ENCODE assay signal across 28 mouse cellular contexts in the genomic region with DNA sequence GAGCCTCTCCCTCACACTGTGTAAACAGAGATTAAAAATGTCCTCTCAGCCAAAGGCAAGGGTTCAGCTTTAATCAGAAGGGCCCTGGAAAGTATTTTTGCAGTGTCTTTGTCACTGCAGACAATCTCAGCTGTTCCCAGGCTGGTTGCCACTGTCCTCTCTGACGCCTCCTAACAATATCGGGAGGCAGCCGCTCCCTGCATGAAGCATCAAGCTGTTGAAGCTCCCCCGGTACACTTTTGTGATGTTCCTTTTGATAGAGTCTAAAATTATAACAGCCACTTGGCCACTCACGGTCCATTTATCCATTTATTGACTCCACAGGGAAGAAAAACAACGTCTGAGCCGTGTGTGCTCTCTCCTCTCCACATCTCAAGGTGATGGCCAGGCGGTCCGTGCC.
DNase-seq lines count a peak whose midpoint lies in the region; ATAC-seq and TF ChIP-seq lines count a peak whose summit lies in the region.
"Had no signal": no experiment of that assay in that cellular context is flagged by ENCODE, and none has a peak within 500 bp of the region (broad histone marks: within the 10 kb centered on the region; RNA-seq: fewer than 3 reads in every experiment).

No protein-coding gene starts in this region.

- peak overlapping the region; percentile 24; the same call in 1 of the 2 replicates for H3K9ac ChIP-seq in hindbrain, embryonic 13.5 days
- no peak overlapping the region for H3K9ac ChIP-seq in hindbrain, embryonic 14.5 days
- no peak overlapping the region for H3K9ac ChIP-seq in stomach, embryonic 14.5 days (replicated peaks; ENCODE audit: low read depth, low read length)
- H3K9ac ChIP-seq in stomach, postnatal 0 days (ENCODE audit: low read length) = no peak overlapping the region
- H3K9ac ChIP-seq in midbrain, embryonic 13.5 days (replicated peaks) = no peak overlapping the region
- H3K9ac ChIP-seq: forebrain, embryonic 15.5 days; hindbrain, embryonic 15.5 days; intestine, embryonic 15.5 days; limb, embryonic 12.5 days; liver, embryonic 15.5 days; lung, embryonic 15.5 days had no signal

- no peaks in the 10 kb centered on the region for H3K9me3 ChIP-seq in hindbrain, embryonic 13.5 days
- H3K9me3 ChIP-seq in hindbrain, embryonic 14.5 days (ENCODE audit: control insufficient read depth, low read length) = no peaks in the 10 kb centered on the region
- peaks cover 3% of the 10 kb centered on the region; the same call in 1 of the 2 replicates for H3K9me3 ChIP-seq in stomach, embryonic 14.5 days (ENCODE audit: control insufficient read depth, low read depth, low read length)
- H3K9me3 ChIP-seq in stomach, postnatal 0 days (ENCODE audit: control insufficient read depth, low read length) = no peaks in the 10 kb centered on the region
- no peaks in the 10 kb centered on the region for H3K9me3 ChIP-seq in midbrain, embryonic 13.5 days
- H3K9me3 ChIP-seq: forebrain, embryonic 15.5 days; hindbrain, embryonic 15.5 days; intestine, embryonic 15.5 days; liver, embryonic 15.5 days; lung, embryonic 15.5 days had no signal

- H3K4me2 ChIP-seq in hindbrain, embryonic 13.5 days = no peak overlapping the region
- no peak overlapping the region for H3K4me2 ChIP-seq in hindbrain, embryonic 14.5 days (replicated peaks)
- H3K4me2 ChIP-seq in stomach, embryonic 14.5 days (replicated peaks; ENCODE audit: low read depth, low read length) = no peak overlapping the region
- no peak overlapping the region for H3K4me2 ChIP-seq in stomach, postnatal 0 days (replicated peaks; ENCODE audit: low read depth)
- H3K4me2 ChIP-seq in midbrain, embryonic 13.5 days (replicated peaks) = no peak overlapping the region
- H3K4me2 ChIP-seq: forebrain, embryonic 15.5 days; hindbrain, embryonic 15.5 days; intestine, embryonic 15.5 days; limb, embryonic 12.5 days; liver, embryonic 15.5 days; lung, embryonic 15.5 days had no signal

- H3K27ac ChIP-seq in hindbrain, embryonic 13.5 days = peak overlapping the region; percentile 55
- H3K27ac ChIP-seq in hindbrain, embryonic 14.5 days = no peak overlapping the region
- H3K27ac ChIP-seq in stomach, embryonic 14.5 days (ENCODE audit: low read length) = no peak overlapping the region
- H3K27ac ChIP-seq in stomach, postnatal 0 days (replicated peaks) = no peak overlapping the region
- peak overlapping the region; percentile 32 for H3K27ac ChIP-seq in midbrain, embryonic 13.5 days
- H3K27ac ChIP-seq: forebrain, embryonic 15.5 days; gastrocnemius, adult 2 months; hindbrain, embryonic 15.5 days; intestine, embryonic 15.5 days; limb, embryonic 12.5 days; liver, embryonic 15.5 days; lung, embryonic 15.5 days had no signal

- H3K27me3 ChIP-seq in hindbrain, embryonic 13.5 days = no peaks in the 10 kb centered on the region
- no peaks in the 10 kb centered on the region for H3K27me3 ChIP-seq in hindbrain, embryonic 14.5 days (ENCODE audit: control insufficient read depth, insufficient read depth, low read length)
- H3K27me3 ChIP-seq in stomach, embryonic 14.5 days (ENCODE audit: control insufficient read depth, insufficient read depth, low read length) = no peaks in the 10 kb centered on the region
- no peaks in the 10 kb centered on the region for H3K27me3 ChIP-seq in stomach, postnatal 0 days (ENCODE audit: control insufficient read depth, insufficient read depth, low read length)
- no peaks in the 10 kb centered on the region for H3K27me3 ChIP-seq in midbrain, embryonic 13.5 days
- H3K27me3 ChIP-seq: CH12.LX; forebrain, embryonic 15.5 days; hindbrain, embryonic 15.5 days; intestine, embryonic 15.5 days had no signal

- peaks cover 44% of the 10 kb centered on the region for H3K4me1 ChIP-seq in hindbrain, embryonic 13.5 days (replicated peaks)
- H3K4me1 ChIP-seq in hindbrain, embryonic 14.5 days (replicated peaks; ENCODE audit: control insufficient read depth, insufficient read depth, low read length) = peaks cover 23% of the 10 kb centered on the region
- H3K4me1 ChIP-seq in stomach, embryonic 14.5 days (ENCODE audit: control insufficient read depth, insufficient read depth, low read length) = no peaks in the 10 kb centered on the region
- H3K4me1 ChIP-seq in stomach, postnatal 0 days (replicated peaks; ENCODE audit: control insufficient read depth, insufficient read depth) = no peaks in the 10 kb centered on the region
- peaks cover 36% of the 10 kb centered on the region for H3K4me1 ChIP-seq in midbrain, embryonic 13.5 days (replicated peaks)
- H3K4me1 ChIP-seq: intestine, embryonic 15.5 days; liver, embryonic 15.5 days; lung, embryonic 15.5 days had no signal

- H3K36me3 ChIP-seq in hindbrain, embryonic 13.5 days = no peaks in the 10 kb centered on the region
- H3K36me3 ChIP-seq in hindbrain, embryonic 14.5 days (replicated peaks; ENCODE audit: control insufficient read depth, insufficient read depth) = no peaks in the 10 kb centered on the region
- no peaks in the 10 kb centered on the region for H3K36me3 ChIP-seq in stomach, embryonic 14.5 days (ENCODE audit: control insufficient read depth, insufficient read depth, low read length)
- H3K36me3 ChIP-seq in stomach, postnatal 0 days (ENCODE audit: control insufficient read depth, insufficient read depth, low read length) = no peaks in the 10 kb centered on the region
- H3K36me3 ChIP-seq in midbrain, embryonic 13.5 days = no peaks in the 10 kb centered on the region
- H3K36me3 ChIP-seq: forebrain, embryonic 15.5 days; hindbrain, embryonic 15.5 days; intestine, embryonic 15.5 days; limb, embryonic 12.5 days; liver, embryonic 15.5 days; lung, embryonic 15.5 days had no signal

- H3K4me3 ChIP-seq in hindbrain, embryonic 13.5 days = no peak overlapping the region
- no peak overlapping the region for H3K4me3 ChIP-seq in hindbrain, embryonic 14.5 days (replicated peaks; ENCODE audit: low read length)
- no peak overlapping the region for H3K4me3 ChIP-seq in stomach, embryonic 14.5 days (ENCODE audit: low read depth, low read length)
- no peak overlapping the region for H3K4me3 ChIP-seq in stomach, postnatal 0 days (ENCODE audit: low read depth, low read length)
- no peak overlapping the region for H3K4me3 ChIP-seq in midbrain, embryonic 13.5 days (replicated peaks)
- H3K4me3 ChIP-seq: forebrain, embryonic 15.5 days; gastrocnemius, adult 2 months; hindbrain, embryonic 15.5 days; intestine, embryonic 15.5 days; limb, embryonic 12.5 days; liver, embryonic 15.5 days; lung, embryonic 15.5 days had no signal

- TF ChIP-seq CTCF in stomach, postnatal 0 days (IDR thresholded peaks at IDR 0.05; ENCODE audit: low read depth) = no peak

- WGBS in hindbrain, embryonic 13.5 days = 54% methylated on average over 9 of the region's 9 CpGs
- 36% methylated on average over 9 of the region's 9 CpGs for WGBS in hindbrain, embryonic 14.5 days
- WGBS in stomach, embryonic 14.5 days = 60% methylated on average over 9 of the region's 9 CpGs
- 57% methylated on average over 9 of the region's 9 CpGs for WGBS in stomach, postnatal 0 days
- WGBS in midbrain, embryonic 13.5 days = 59% methylated on average over 9 of the region's 9 CpGs

- TF ChIP-seq EP300 in stomach, postnatal 0 days (optimal IDR thresholded peaks at IDR 0.05) = no peak

- DNase-seq in hindbrain, embryonic 14.5 days (ENCODE audit: low spot score) = no peak
- no peak for DNase-seq in stomach, postnatal 0 days (ENCODE audit: low spot score)
- no peak for DNase-seq in lung, adult 18-20 months
- DNase-seq in gastrocnemius, adult 18-20 months (ENCODE audit: low spot score) = no peak
- DNase-seq: adrenal gland, adult 2 months; adrenal gland, postnatal 36 days; cerebellum, adult 8-10 months; cerebellum, postnatal 36 days; gastrocnemius, adult 2 months; gastrocnemius, postnatal 36 days; heart, adult 18-20 months; heart, postnatal 14 days; kidney, adult 2 months; kidney, postnatal 4 days; right cerebral cortex, adult 18-20 months; right cerebral cortex, postnatal 4 days; thymus, postnatal 4 days had no signal

- no peak for ATAC-seq in hindbrain, embryonic 13.5 days (ENCODE audit: low FRiP score)
- no peak for ATAC-seq in hindbrain, embryonic 14.5 days (ENCODE audit: low FRiP score)
- ATAC-seq in stomach, embryonic 14.5 days (ENCODE audit: insufficient number of reproducible peaks, insufficient read depth, low FRiP score, low read depth) = 0 out of 2 replicates have a peak, but pooled peaks have one; percentile 49
- no peak for ATAC-seq in stomach, postnatal 0 days (ENCODE audit: low FRiP score, low TSS enrichment)
- ATAC-seq in midbrain, embryonic 13.5 days = no peak
- ATAC-seq: activated CD4-positive, CD25-positive, alpha-beta regulatory T cell, adult 4 months; forebrain, embryonic 15.5 days; intestine, embryonic 15.5 days had no signal

Comparison
In these comparisons a context has a peak if more than half of its experiments do, and no peak if none do; other contexts are left out.
1. H3K27ac ChIP-seq: peak in hindbrain, embryonic 13.5 days (single experiment) and midbrain, embryonic 13.5 days (single experiment); none in hindbrain, embryonic 14.5 days (single experiment), stomach, embryonic 14.5 days (single experiment) and stomach, postnatal 0 days (single experiment).